Mouse (Mus musculus): ENCODE results near the gene Rad23a. TPM values are rescaled to one million over a fixed set of nuclear protein-coding genes. Genes with fewer than 3 reads are reported as not detected.

The Rad23a gene
- polyA plus RNA-seq, 1 experiment from 2014 or later: 77.9 TPM

- H3K27me3 ChIP-seq (replicated peaks; ENCODE audit: insufficient read depth, low read length): no peaks in the 10 kb centered on the region
- 0 out of 2 replicates have a peak, but pooled peaks cover 6% of the 10 kb centered on the region for H3K36me3 ChIP-seq (ENCODE audit: insufficient read depth, low read length)
- WGBS: under 1% methylated on average over 60 of the region's 108 CpGs
- peak overlapping the region; percentile 91 for H3K27ac ChIP-seq (ENCODE audit: low read length)
- H3K4me2 ChIP-seq (replicated peaks; ENCODE audit: low read depth, low read length): peak overlapping the region; percentile 83
- DNase-seq (ENCODE audit: low spot score): peak; percentile 59
- TF ChIP-seq EP300 (IDR thresholded peaks at IDR 0.05) (no peak), CTCF (IDR thresholded peaks at IDR 0.05) (peak; percentile 42)
- H3K4me1 ChIP-seq (ENCODE audit: insufficient read depth, low read depth, low read length): peaks cover 8% of the 10 kb centered on the region
- peak overlapping the region; percentile 77 for H3K9ac ChIP-seq (replicated peaks; ENCODE audit: low read depth)
- no peaks in the 10 kb centered on the region for H3K9me3 ChIP-seq (ENCODE audit: low read length)
- peak overlapping the region; percentile 83 for H3K4me3 ChIP-seq (ENCODE audit: low read depth, low read length)
- ATAC-seq: peak; percentile 47
These were observed 41.1 kb downstream of the Rad23a start for GRCm38 (mm10) chr8:84799136-84799931.

- H3K4me1 ChIP-seq (ENCODE audit: insufficient read depth, low read depth, low read length): peaks cover 8% of the 10 kb centered on the region
- H3K27me3 ChIP-seq (replicated peaks; ENCODE audit: insufficient read depth, low read length): no peaks in the 10 kb centered on the region
- H3K27ac ChIP-seq (ENCODE audit: low read length): peak overlapping the region; percentile 91
- peak overlapping the region; percentile 77 for H3K9ac ChIP-seq (replicated peaks; ENCODE audit: low read depth)
- WGBS: 59% methylated on average over 10 of the region's 10 CpGs
- no peak for ATAC-seq
- peak overlapping the region; percentile 83 for H3K4me3 ChIP-seq (ENCODE audit: low read depth, low read length)
- peak overlapping the region; percentile 83 for H3K4me2 ChIP-seq (replicated peaks; ENCODE audit: low read depth, low read length)
- DNase-seq (ENCODE audit: low spot score): no peak
- no peaks in the 10 kb centered on the region for H3K9me3 ChIP-seq (ENCODE audit: low read length)
- 0 out of 2 replicates have a peak, but pooled peaks cover 6% of the 10 kb centered on the region for H3K36me3 ChIP-seq (ENCODE audit: insufficient read depth, low read length)
- TF ChIP-seq EP300 (IDR thresholded peaks at IDR 0.05) (no peak), CTCF (IDR thresholded peaks at IDR 0.05) (no peak)
These were observed 41.9 kb downstream of the Rad23a start for GRCm38 (mm10) chr8:84798446-84799135.

GRCm38 (mm10) chr8:84797971-84798370 is 42.5 kb downstream of the Rad23a start:
- Histone ChIP-seq H3K9ac (replicated peaks; ENCODE audit: low read depth) (0 out of 2 replicates have a peak overlapping the region, but pooled peaks have one; percentile 12), H3K27ac (ENCODE audit: low read length) (no peak overlapping the region), H3K4me3 (ENCODE audit: low read depth, low read length) (no peak overlapping the region), H3K4me2 (replicated peaks; ENCODE audit: low read depth, low read length) (no peak overlapping the region), H3K36me3 (ENCODE audit: insufficient read depth, low read length) (0 out of 2 replicates have a peak, but pooled peaks cover 6% of the 10 kb centered on the region), H3K27me3 (replicated peaks; ENCODE audit: insufficient read depth, low read length) (no peaks in the 10 kb centered on the region), H3K4me1 (ENCODE audit: insufficient read depth, low read depth, low read length) (peaks cover 8% of the 10 kb centered on the region), H3K9me3 (ENCODE audit: low read length) (no peaks in the 10 kb centered on the region)
- WGBS: 69% methylated on average over 6 of the region's 6 CpGs
- no peak for ATAC-seq
- TF ChIP-seq CTCF (IDR thresholded peaks at IDR 0.05) (no peak), EP300 (IDR thresholded peaks at IDR 0.05) (no peak)
- no peak for DNase-seq (ENCODE audit: low spot score)

- WGBS: 88% methylated on average over 15 of the region's 15 CpGs
- Histone ChIP-seq H3K27me3 (replicated peaks; ENCODE audit: insufficient read depth, low read length) (no peaks in the 10 kb centered on the region), H3K27ac (ENCODE audit: low read length) (no peak overlapping the region), H3K9me3 (ENCODE audit: low read length) (no peaks in the 10 kb centered on the region), H3K4me2 (replicated peaks; ENCODE audit: low read depth, low read length) (no peak overlapping the region), H3K4me3 (ENCODE audit: low read depth, low read length) (no peak overlapping the region), H3K9ac (replicated peaks; ENCODE audit: low read depth) (no peak overlapping the region), H3K4me1 (ENCODE audit: insufficient read depth, low read depth, low read length) (peaks cover 8% of the 10 kb centered on the region), H3K36me3 (ENCODE audit: insufficient read depth, low read length) (0 out of 2 replicates have a peak, but pooled peaks cover 6% of the 10 kb centered on the region)
- no peak for DNase-seq (ENCODE audit: low spot score)
- ATAC-seq: no peak
- TF ChIP-seq CTCF (IDR thresholded peaks at IDR 0.05): no peak
- no peak for TF ChIP-seq EP300 (IDR thresholded peaks at IDR 0.05)
These were observed 43.1 kb downstream of the Rad23a start for GRCm38 (mm10) chr8:84797256-84797797.

GRCm38 (mm10) chr8:84794486-84794885 is 46.0 kb downstream of the Rad23a start:
- no peaks in the 10 kb centered on the region for H3K27me3 ChIP-seq (replicated peaks; ENCODE audit: insufficient read depth, low read length)
- no peaks in the 10 kb centered on the region for H3K9me3 ChIP-seq (ENCODE audit: low read length)
- 34% methylated on average over 7 of the region's 7 CpGs for WGBS
- H3K4me1 ChIP-seq (ENCODE audit: insufficient read depth, low read depth, low read length): peaks cover 22% of the 10 kb centered on the region
- H3K36me3 ChIP-seq (ENCODE audit: insufficient read depth, low read length): 0 out of 2 replicates have a peak, but pooled peaks cover 6% of the 10 kb centered on the region
- H3K4me3 ChIP-seq (ENCODE audit: low read depth, low read length): no peak overlapping the region
- no peak for TF ChIP-seq EP300 (IDR thresholded peaks at IDR 0.05)
- no peak for TF ChIP-seq CTCF (IDR thresholded peaks at IDR 0.05)
- H3K27ac ChIP-seq (ENCODE audit: low read length): 0 out of 2 replicates have a peak overlapping the region, but pooled peaks have one; percentile 47
- H3K4me2 ChIP-seq (replicated peaks; ENCODE audit: low read depth, low read length): no peak overlapping the region
- DNase-seq (ENCODE audit: low spot score) (peak; percentile 55), ATAC-seq (peak; percentile 20)
- H3K9ac ChIP-seq (replicated peaks; ENCODE audit: low read depth): no peak overlapping the region

Data from lung, postnatal 0 days (tissue).